10 mouse cellular contexts compared by ENCODE assay signal in genomic region chr2:70567071-70567681, GRCm38 (mm10). TPM values are rescaled to one million over a fixed set of nuclear protein-coding genes. Genes with fewer than 3 reads are reported as not detected.
DNase-seq lines count a peak whose midpoint lies in the region; ATAC-seq and TF ChIP-seq lines count a peak whose summit lies in the region.
"Had no signal": no experiment of that assay in that cellular context is flagged by ENCODE, and none has a peak within 500 bp of the region (broad histone marks: within the 10 kb centered on the region; RNA-seq: fewer than 3 reads in every experiment).

No protein-coding gene starts in this region.

- no peaks in the 10 kb centered on the region for H3K36me3 ChIP-seq in heart, adult 2 months (ENCODE audit: control insufficient read depth, insufficient read depth, low read length)
- no peaks in the 10 kb centered on the region for H3K36me3 ChIP-seq in forebrain, postnatal 0 days (ENCODE audit: insufficient read depth)
- H3K36me3 ChIP-seq in spleen, adult 2 months (ENCODE audit: control insufficient read depth, insufficient read depth, low read length) = no peaks in the 10 kb centered on the region

- 15% methylated on average over 23 of the region's 23 CpGs for whole genome bisulfite sequencing in heart, adult 2 months
- 4% methylated on average over 23 of the region's 23 CpGs for WGBS in forebrain, postnatal 0 days
- WGBS in spleen, adult 2 months = 13% methylated on average over 23 of the region's 23 CpGs

- H3K4me1 ChIP-seq in heart, adult 2 months (ENCODE audit: control insufficient read depth, insufficient read depth, low read length) = no peaks in the 10 kb centered on the region
- peaks cover 7% of the 10 kb centered on the region for H3K4me1 ChIP-seq in forebrain, postnatal 0 days (ENCODE audit: insufficient read depth)
- H3K4me1 ChIP-seq in spleen, adult 2 months (ENCODE audit: control insufficient read depth, insufficient read depth, insufficient read length) = peaks cover 21% of the 10 kb centered on the region

- no peak overlapping the region for H3K9ac ChIP-seq in heart, adult 2 months (ENCODE audit: low read depth, low read length)
- peak overlapping the region; percentile 74 for H3K9ac ChIP-seq in forebrain, postnatal 0 days

- TF ChIP-seq POLR2A in heart, adult 2 months (IDR thresholded peaks at IDR 0.05; ENCODE audit: insufficient read depth, low read depth, low read length) = no peak
- TF ChIP-seq POLR2A in spleen, adult 2 months (IDR thresholded peaks at IDR 0.05; ENCODE audit: low read depth, low read length) = no peak

- no peaks in the 10 kb centered on the region for H3K9me3 ChIP-seq in forebrain, postnatal 0 days (ENCODE audit: low read length)

- intact Hi-C loops in heart, adult 2 months (cut with DNase I) = no loop called here

- H3K27ac ChIP-seq in heart, adult 2 months = no peak overlapping the region
- peak overlapping the region; percentile 93 for H3K27ac ChIP-seq in forebrain, postnatal 0 days (ENCODE audit: low read depth, low read length)
- no peak overlapping the region for H3K27ac ChIP-seq in spleen, adult 2 months (ENCODE audit: insufficient read depth, low read length)

- DNase-seq in heart, adult 2 months = peak in 1 of 2 experiments; percentile 38
- no peak for DNase-seq in heart, adult 8-10 months (ENCODE audit: low spot score)
- peak; percentile 74 to 79 for DNase-seq in adrenal gland, postnatal 36 days
- peak; percentile 85 for DNase-seq in forebrain, postnatal 0 days
- DNase-seq in kidney, adult 8-10 months = peak; percentile 17 to 34
- peak; percentile 48 for DNase-seq in lung, postnatal 14 days
- DNase-seq in spleen, adult 2 months (ENCODE audit: low read depth in 1 of 2, low spot score in 2 of 2) = peak in 1 of 2 experiments; percentile 67
- no peak for DNase-seq in thymus, adult 18-20 months

- H3K27me3 ChIP-seq in heart, adult 2 months (ENCODE audit: control insufficient read depth, insufficient read depth, low read length) = peaks cover 31% of the 10 kb centered on the region
- peaks cover 35% of the 10 kb centered on the region for H3K27me3 ChIP-seq in forebrain, postnatal 0 days (ENCODE audit: insufficient read depth, low read length)
- peaks cover 33% of the 10 kb centered on the region for H3K27me3 ChIP-seq in spleen, adult 2 months (ENCODE audit: control insufficient read depth, insufficient read depth, low read length)

- peak overlapping the region; percentile 60 for H3K4me2 ChIP-seq in forebrain, postnatal 0 days (ENCODE audit: low read depth)

- no peak overlapping the region for H3K4me3 ChIP-seq in heart, adult 2 months
- H3K4me3 ChIP-seq in forebrain, postnatal 0 days (ENCODE audit: low read depth, low read length) = peak overlapping the region; percentile 54
- no peak overlapping the region for H3K4me3 ChIP-seq in spleen, adult 2 months (ENCODE audit: extremely low read depth, insufficient read depth, insufficient read length)

- no peak for TF ChIP-seq EP300 in heart, adult 2 months (IDR thresholded peaks at IDR 0.05; ENCODE audit: insufficient read depth, low read depth, low read length)

- no peaks in the 10 kb centered on the region for H3K79me2 ChIP-seq in heart, adult 2 months (replicated peaks; ENCODE audit: control insufficient read depth, insufficient read depth, low read length)

- TF ChIP-seq CTCF in heart, adult 2 months (IDR thresholded peaks at IDR 0.05) = peak; percentile 55
- peak; percentile 61 for TF ChIP-seq CTCF in forebrain, postnatal 0 days (IDR thresholded peaks at IDR 0.05; ENCODE audit: low read depth)
- TF ChIP-seq CTCF in spleen, adult 2 months (IDR thresholded peaks at IDR 0.05; ENCODE audit: extremely low read depth, insufficient read depth, insufficient read length, insufficient replicate concordance) = peak; percentile 47; the same call in 1 of the 2 replicates

- peak; percentile 53 for ATAC-seq in forebrain, postnatal 0 days

RNA-seq across cellular contexts. Expression of gene Gad1, which starts 14.3 kb away (rescaled TPM):
- under 1 TPM; 0.23 to 0.45 TPM for total RNA-seq in heart, adult 2 months (2021)
- 0.04 and 0.12 TPM in 2 replicates for polyA plus RNA-seq in heart, adult 2 months (2012; rRNA removed)
- 1 to 10 TPM in 1 of 4 experiments, under 1 TPM in 3; 0.84 to 1.2 (median 0.93) TPM for total RNA-seq in heart, adult 8-10 months (2022)
- total RNA-seq in adrenal gland, postnatal 36 days (2021) = 1 to 10 TPM; 3.0 to 3.5 TPM
- 94.7 and 135 TPM in 2 replicates for total RNA-seq in forebrain, postnatal 0 days (2014; rRNA removed)
- polyA plus RNA-seq in forebrain, postnatal 0 days (2015; fragmentation: Nextera tagmentation; extraction: Ambion mirVana) = 89.5 and 122 TPM in 2 replicates
- 4.4 and 7.2 TPM in 2 replicates for polyA plus RNA-seq in spleen, adult 2 months (2012; rRNA removed)
- total RNA-seq: MEL had no signal

RNA-seq across cellular contexts. Expression of gene Erich2, which starts 58.6 kb away (rescaled TPM):
- not detected for total RNA-seq in heart, adult 2 months (2021)
- polyA plus RNA-seq in heart, adult 2 months (2012; rRNA removed) = 1.0 TPM in 1 of 2 replicates, not detected in the other
- total RNA-seq in heart, adult 8-10 months (2022) = under 1 TPM in 1 of 4 experiments, not detected in 3; 0.22 TPM
- under 1 TPM in 1 of 2 experiments, not detected in 1; 0.26 TPM for total RNA-seq in adrenal gland, postnatal 36 days (2021)
- 0.81 and 1.4 TPM in 2 replicates for total RNA-seq in forebrain, postnatal 0 days (2014; rRNA removed)
- polyA plus RNA-seq in forebrain, postnatal 0 days (2015; fragmentation: Nextera tagmentation; extraction: Ambion mirVana) = 1.8 and 3.8 TPM in 2 replicates
- polyA plus RNA-seq in spleen, adult 2 months (2012; rRNA removed) = 0.13 and 0.21 TPM in 2 replicates
- total RNA-seq: heart, postnatal 10 days; MEL had no signal

Comparison
In these comparisons a context has a peak if more than half of its experiments do, and no peak if none do; other contexts are left out.
1. DNase-seq: peak in adrenal gland, postnatal 36 days (2 of 2), forebrain, postnatal 0 days (single experiment), kidney, adult 8-10 months (2 of 2) and lung, postnatal 14 days (single experiment); none in heart, adult 8-10 months (single experiment) and thymus, adult 18-20 months (0 of 2).
2. RNA of gene Gad1, which starts 14.3 kb away (total RNA-seq): 94.7 to 135 TPM in forebrain, postnatal 0 days; 3.0 to 3.5 TPM in adrenal gland, postnatal 36 days, 0.84 to 1.2 TPM in heart, adult 8-10 months and 0.23 to 0.45 TPM in heart, adult 2 months; every median in the first group is over 10 times any median in the second.
3. Peak in every context shown above with its lines, with median percentiles within 50 percentile points of each other: CTCF ChIP-seq.